Mouse (Mus musculus) urinary bladder, postnatal 14 days (tissue): ENCODE data around the gene Plxnd1.
A peak's percentile ranks its signal among the peaks of the same experiment; 100 is the strongest.

Experiments used
- DNase-seq: peaks from one replicate; pipeline ENCODE4 v3.0.0; 2021; ENCODE audit warnings: low spot score

The Plxnd1 gene

DNA sequence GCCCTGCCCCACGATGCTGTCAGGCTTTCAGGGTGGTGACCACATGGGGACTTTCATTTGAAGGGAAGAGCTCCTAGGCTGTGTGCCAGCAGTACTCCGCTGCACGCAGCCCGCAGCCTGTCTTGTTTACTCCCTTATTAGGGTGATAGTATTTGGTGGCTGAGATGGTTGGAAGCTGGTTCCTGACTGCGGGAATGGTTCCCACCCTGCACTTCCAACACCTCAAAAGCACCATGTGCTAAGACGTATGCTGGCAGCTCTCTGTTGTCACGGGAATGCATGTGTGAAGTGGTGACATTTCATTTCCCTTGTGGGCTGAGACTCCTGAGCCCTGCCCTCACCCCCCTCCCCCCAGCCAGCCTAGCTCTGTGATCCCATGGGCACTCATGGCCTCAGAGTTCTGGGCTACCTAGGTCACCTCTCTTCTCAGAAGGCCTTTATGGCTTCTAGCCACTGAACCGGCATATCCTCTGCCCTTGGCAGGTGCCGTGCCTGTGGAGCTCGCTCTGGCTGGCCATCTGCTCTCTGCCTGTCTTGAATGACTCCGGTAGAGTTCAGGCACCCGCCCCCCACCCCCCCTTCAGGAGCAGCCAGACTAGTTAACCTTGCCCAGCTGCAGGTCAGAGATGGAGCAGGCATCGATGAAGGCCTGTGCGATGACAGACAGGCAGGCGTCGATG is 37.7 kb downstream of the Plxnd1 start:
- peak; percentile 48 for DNase-seq

DNA sequence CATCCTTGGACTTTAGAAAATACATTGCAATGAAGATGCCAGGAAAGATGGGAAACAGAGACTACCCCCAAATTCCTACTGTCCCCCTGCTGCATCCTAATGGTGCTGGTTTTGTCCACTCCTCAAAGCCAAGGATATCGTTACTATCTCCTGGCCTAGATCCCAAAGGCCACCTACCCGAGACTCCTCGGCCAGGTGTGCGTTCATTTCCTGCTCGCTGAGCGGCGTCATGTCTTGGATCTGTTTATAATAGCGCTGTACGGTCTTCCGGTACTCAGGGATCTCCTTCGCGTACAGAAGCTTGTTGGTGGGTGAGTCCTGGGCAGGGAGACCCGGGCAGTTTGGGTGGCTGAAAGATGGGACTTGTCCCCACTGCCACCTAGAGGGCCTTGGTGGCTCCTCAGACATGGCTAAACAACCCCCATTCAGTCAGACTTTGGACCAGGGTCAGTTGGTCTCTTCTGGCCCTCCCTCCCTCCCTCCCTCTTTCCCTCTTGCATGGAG is 38.3 kb downstream of the Plxnd1 start:
- DNase-seq: no peak

DNA sequence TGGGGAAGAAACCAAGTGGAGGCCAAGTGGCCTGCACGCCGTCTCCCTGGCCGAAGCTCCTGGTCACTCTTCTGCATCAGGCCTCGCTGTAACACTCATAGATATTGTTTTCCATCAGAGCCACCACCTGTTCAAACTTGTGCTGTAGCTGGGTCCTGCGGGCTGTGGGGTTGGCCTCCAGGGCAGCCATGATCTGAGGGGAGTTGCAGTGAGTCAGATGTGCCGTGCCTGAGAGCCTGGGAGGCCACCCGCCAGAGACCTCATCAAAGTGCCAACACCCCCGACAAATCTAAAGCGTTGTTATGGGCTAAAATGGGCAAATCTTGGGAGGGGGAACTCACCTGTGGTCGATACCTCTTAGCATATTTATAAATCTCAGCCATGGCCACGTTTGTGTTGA is 39.1 kb downstream of the Plxnd1 start:
- no peak for DNase-seq

DNA sequence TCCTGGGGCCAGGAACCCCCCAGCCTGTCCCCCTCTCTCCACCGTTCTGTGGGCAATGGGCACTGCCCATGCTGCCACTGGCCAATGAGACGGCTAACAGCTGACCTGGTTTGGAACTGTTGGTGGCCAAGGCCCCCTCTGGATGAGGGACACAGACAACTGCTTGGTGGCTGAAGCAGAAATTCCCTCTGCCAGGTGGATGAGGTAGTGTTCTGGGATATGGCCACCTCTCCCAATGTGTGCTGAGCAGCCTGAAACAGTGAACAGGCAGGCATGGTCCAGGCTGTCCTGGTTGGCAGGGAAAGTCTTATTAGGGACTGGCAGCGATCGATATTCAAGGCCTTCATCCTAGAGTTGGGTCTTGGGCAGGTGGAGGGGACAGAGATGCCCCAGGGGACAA is 39.6 kb downstream of the Plxnd1 start:
- DNase-seq: no peak

DNA sequence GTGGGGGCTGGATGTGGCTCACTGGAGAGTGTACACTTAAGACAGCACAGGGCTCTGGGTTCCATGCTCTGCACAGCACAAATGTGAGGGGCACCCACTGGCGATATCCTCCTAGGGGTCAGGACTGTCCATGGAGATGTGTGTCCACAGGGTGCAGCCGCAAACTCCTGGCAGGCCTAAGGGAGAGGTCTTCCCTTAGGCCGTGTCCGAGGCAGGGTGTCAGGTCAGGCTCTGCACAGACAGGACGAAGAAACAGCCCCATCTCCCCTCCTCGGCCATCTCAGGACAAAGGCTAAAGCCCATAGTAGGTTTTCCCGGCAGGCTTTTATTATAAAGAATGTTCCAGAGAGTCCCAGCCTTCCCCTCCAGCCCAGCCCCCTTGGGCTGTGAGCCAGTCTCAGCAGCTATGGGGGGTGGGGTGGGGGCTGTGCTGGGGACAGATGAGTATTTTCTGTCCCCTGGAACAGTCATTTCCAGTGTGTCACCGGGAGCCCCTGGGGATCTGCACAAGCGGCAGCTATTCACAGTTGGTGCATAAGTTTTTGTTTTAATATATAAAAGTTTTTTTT is 40.2 kb downstream of the Plxnd1 start:
- no peak for DNase-seq

DNA sequence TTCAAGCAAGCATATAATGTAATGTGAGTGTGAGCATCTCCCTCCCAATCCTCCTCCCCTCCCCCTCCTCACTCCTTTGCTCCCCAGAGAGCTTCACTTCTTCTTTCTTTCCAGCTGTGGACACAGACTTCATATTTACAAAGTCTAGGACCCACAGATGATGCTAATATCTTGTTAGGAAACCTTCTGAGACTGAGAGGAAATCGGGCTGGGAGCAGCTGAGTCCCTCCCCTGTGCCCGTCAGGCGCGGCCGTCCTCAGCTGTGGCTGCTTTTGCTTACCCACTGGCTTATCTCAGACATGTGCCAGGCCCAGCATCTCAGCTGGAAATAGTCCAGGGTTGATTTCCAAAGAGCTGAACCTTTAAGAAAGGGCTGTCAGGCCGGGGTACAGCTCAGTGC is 48.4 kb downstream of the Plxnd1 start:
- no peak for DNase-seq

DNA sequence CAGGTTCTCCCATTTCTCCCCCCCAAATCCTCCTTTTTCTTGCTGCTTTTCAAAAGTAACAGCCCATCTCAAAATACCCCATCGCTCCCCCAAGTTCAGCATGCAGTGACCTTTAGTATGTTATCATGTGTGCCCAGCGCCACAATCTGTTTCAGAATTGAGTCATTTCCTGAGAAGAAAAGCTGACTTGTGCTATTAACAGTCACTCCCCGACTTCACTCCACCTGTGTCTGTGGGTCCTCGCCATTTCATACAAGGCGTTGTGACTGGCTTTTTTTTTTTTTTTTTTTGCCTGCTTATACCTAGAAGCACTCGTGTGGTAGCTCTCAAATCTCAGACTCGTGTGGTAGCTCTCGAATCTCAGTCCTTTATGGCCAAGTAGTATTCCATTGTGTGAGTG is 49.2 kb downstream of the Plxnd1 start:
- no peak for DNase-seq

DNA sequence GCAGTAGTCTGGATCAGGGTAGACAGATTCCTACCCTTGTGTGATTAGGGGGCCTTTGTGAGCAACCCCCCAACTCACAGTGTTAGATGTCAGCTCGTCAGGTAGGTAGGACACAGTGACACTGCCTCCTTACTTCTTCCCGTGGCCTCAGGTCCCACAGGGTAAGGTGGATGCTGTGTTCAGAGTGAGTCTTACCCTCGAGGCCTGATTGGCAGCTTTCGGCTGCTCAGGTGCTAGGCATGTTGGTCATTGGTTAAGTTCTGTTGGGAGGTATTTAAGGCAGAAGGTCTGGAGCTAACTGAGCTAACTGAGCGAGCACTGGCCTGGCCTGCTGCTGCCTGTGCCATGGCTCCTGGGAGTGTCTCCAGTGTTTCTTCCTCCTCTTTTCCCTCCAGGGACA is 50.2 kb downstream of the Plxnd1 start, which contains the start of gene H1foo:
TSS of gene H1foo (plus strand) at position 301 of the 400 bp plus-strand sequence.
- no peak for DNase-seq

DNA sequence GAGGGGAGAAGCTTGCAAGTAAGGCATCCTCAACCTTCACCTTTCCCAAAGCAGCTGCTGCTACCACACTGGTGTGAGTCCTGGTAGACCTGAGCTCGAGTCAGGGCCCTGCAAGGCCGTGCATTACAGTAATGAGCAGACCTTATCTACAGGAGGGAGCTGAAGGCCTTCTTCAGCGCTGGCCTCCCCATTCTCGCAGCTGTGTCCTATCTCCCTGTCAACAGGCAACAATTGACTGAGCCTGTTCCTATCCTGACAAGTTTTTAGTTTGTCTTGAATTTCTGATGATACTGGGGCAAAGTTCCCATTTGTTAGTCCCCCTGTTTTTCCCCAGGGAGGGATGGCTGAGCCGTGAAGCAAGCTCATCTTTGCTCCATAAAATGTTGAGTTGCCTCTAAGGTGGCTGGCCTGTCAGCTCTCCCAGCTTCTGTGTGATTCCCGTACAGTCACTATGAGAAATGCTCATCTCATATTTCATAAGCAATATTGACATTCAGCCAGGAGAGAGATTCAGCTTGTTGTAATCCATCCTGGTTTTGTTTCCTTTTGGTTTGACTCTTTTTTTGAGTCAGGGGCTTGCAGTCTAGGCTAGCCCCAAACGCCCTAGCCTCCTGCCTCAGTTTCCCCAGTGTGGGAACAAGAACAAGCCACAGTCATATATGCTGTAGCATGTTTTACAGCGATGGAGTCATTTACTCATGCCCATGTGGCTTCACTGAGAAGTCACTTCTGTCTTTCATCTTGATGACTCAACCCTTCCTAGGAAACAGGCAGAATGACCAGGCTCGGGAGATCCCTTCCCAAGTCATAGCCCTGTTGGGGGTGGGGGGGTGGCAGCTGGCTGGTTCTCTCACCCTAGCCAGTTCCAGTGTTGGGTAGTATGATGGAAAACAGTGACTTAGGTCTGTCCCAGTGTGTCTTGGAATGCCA is 51.0 kb downstream of the Plxnd1 start:
- no peak for DNase-seq

DNA sequence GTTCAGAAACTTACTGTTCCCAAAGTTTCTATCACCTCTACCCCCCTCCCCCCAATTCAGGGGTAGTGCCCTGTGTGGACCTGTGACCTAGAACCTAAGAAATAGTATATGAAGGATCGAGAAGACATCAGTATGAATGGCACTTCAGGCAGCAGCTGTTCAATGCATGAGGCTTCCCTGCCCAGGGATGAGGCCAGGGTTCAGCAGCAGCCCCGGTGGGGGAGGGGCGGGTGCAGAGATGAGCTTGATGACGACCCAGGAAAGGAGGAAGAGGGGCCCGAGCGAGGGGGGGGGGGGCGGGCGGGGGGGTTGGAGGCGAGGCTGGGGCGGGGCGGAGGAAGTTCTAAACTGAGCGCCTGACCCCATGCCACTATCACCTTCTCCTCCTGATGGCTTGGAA is 53.7 kb downstream of the Plxnd1 start:
- no peak for DNase-seq

DNA sequence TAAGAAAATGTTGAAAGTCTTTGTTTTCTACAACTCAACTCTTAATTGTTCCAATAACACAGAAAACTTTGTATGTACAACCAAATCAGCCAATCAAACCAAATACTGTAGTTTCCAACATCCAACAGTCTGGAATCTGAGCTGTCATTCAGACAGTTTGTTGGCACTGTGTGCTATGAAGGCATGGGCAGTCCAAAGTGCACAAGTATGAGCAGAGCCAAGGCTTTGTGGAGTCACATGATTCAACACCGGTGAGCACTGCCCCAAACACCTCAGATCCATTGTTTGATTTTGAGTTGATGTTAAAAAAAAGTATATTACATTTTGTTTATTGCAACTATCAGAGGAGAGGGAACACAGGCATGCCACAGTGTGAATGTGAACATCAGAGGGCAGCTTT is 54.2 kb downstream of the Plxnd1 start:
- no peak for DNase-seq

DNA sequence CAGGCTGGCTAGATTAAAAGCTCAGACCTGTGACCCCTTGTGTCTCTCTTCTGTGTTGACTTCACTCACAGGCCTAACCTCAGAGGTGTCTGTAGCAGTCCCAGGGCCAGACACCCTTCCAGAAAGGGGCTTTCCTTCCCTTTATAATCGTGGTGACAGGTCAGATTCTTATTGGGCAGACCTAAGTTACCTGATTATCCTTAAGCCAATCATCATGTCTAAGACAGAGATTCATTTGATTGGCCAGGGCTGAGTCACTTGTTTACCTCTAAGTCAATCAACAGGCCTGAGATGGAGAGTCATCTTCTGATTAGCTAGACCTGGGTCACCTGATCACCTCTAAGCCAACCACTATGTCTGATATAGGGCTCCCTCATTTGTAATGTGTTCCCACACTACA is 56.0 kb downstream of the Plxnd1 start:
- DNase-seq: no peak

DNA sequence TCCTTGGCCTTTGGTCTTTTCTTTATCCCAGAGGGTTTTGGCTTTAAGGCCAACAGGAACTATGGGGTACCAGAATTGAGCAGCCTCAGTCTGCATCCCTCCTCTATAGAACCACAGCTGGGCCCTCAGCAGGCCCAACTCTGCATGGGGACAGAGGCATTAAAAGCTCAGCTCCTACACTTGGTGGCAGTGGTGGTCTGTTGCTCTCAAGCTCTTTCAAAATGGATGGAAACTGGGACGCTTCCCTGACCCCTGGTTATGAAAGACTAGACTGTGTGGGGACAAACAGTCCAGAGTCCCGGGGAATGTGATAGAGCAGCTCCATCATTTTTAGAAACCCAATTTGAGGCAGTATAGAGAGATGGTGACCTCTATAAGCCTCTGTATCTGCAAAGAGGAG is 56.8 kb downstream of the Plxnd1 start:
- no peak for DNase-seq

DNA sequence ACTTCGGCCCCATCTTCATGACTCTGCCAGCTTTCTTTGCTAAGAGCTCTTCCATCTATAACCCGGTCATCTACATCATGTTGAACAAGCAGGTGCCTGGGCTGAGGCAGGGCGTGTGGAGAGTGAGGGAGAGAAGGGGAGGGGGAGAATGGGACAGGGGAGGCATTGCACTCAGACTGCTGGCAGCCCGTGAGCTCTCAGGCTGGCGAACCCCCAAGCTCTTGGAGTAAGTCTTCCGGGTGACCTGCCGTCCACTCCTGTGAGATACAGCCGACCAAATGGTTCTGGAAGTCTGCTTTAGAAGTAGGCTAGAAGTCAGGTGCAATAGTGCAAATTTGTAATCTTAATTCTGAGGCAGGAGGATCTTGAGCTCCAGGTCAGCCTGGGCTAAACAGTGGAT is 59.3 kb downstream of the Plxnd1 start:
- no peak for DNase-seq

DNA sequence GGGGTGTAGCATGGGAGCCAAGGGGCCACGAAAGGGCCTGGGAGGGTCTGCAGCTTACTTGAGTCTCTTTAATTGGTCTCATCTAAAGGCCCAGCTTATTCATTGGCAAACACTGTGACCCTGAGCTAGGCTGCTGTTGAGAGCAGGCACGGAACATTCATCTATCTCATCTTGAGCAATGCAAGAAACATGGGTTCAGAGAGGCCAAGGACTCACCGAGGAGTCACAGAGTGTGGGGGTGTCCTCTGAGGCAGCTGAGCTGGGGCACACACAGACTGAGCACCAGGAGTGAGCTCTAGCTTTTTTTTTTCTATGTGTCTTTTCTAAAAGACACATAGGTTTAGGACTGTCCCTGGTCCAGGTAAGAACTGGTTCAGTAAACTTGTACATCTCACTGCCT is 62.4 kb downstream of the Plxnd1 start:
- DNase-seq: no peak

DNA sequence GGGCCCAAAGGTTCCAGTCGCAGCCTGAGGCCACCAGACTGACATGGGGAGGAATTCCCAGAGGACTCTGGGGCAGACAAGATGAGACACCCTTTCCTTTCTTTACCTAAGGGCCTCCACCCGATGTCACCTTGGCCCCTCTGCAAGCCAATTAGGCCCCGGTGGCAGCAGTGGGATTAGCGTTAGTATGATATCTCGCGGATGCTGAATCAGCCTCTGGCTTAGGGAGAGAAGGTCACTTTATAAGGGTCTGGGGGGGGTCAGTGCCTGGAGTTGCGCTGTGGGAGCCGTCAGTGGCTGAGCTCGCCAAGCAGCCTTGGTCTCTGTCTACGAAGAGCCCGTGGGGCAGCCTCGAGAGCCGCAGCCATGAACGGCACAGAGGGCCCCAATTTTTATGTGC is 63.2 kb downstream of the Plxnd1 start, which contains the start of gene Rho:
TSS of gene Rho (plus strand) at position 110 of the 400 bp plus-strand sequence.
- no peak for DNase-seq

DNA sequence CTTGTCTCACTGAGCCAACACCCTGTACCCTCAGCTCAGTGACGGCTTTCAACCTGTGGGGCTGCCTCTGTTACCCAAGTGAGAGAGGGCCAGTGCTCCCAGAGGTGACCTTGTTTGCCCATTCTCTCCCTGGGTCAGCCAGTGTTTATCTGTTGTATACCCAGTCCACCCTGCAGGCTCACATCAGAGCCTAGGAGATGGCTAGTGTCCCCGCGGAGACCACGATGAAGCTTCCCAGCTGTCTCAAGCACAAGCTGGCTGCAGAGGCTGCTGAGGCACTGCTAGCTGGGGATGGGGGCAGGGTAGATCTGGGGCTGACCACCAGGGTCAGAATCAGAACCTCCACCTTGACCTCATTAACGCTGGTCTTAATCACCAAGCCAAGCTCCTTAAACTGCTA is 64.8 kb downstream of the Plxnd1 start:
- no peak for DNase-seq

DNA sequence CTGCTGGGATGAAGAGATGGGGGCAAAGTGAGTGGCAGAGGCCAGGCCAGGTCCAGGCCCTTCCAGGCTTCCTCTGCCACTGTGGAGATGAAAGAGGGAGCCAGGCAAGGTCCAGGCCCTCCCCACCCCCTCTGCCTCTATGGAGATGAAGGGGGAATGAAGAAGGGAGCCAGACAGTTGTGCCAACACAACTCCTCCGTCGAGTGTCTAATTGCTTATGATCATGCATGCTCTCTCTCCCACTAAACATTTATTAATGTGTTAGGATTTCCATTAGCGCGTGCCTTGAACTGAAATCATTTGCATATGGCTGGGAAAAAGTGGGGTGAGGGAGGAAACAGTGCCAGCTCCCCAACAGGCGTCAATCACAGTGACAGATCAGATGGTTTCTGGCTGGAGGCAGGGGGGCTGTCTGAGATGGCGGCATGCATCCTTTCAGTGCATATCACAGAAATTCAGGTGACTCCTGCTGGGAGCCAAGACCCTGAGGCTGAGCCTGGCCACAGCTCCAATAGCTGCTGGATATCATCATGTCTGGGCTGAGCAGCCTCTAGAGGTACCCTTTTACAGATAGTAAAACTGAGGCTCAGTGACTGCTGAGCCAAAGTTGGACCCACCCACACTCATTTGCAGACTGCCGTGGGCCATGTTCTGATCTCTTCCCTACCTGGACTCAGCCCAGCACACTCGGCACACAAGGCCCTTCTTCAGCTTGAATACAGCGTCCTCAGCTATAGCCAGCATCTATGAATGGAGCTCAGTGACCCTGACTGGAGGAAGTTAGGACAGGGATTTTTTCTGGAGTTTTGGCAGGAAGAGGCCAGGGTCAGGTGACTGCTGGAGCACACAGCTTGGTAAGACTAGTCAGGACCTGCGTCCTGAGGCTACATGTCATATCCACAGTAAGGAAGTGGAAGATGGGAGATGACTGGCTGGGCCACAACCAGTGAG is 67.2 kb downstream of the Plxnd1 start:
- no peak for DNase-seq

DNA sequence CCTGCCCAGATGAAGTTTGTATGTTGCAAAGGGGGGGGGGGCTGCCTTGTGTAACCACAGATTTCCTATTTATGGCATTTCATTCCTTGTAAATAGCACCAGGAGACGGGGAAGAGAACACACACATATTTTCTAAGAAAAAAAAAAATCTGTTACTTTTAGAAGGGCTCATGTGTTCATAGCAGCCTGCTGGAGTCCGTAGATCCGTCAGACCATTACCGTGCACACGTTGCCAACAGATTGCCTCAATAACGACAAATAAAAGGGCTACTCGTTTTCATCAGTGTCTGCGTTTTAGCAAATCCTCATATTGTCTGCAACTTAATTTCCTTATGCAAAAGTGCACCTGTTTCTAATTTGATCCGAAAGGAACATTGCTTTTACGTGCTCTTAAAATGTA is 68.4 kb downstream of the Plxnd1 start:
- no peak for DNase-seq

DNA sequence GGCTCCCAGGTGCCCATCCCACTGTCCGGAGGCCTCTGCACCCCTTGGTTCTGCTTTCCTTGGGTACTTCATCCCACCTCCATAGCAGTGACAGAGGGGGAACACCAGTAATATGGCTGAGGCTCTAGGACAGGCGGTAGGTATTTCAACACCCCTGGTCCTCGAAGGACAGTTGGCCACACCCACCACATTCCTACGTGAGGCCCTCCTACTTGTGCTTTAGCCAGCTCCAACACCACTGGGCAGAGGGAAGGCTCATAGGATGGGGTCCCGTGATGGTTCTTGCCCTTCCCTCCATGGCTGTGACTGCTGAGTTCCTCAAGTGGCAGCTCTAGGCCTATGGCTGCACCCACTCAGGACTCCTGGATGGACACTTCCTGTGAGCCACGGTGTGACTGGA is 70.0 kb downstream of the Plxnd1 start:
- DNase-seq: no peak

DNA sequence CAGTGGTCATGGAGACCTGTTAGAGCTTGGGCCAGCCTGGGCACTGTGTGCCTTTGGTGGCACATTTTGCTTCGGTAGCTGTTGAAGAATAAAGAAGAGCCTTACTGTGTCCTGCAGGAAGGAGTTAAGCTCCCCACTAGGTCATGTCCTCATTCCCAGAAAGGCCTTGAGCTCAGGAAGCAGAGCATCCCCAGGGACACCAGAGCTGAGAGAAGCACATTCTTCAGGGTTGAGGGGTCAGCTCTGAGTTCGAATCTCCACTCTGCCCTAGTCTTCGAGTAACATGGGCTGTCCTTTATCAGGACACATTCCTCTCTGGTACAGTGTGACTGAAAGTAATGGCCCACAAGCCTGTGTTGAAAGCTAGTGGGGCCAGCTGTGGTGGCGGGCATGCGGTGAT is 74.9 kb downstream of the Plxnd1 start:
- no peak for DNase-seq

DNA sequence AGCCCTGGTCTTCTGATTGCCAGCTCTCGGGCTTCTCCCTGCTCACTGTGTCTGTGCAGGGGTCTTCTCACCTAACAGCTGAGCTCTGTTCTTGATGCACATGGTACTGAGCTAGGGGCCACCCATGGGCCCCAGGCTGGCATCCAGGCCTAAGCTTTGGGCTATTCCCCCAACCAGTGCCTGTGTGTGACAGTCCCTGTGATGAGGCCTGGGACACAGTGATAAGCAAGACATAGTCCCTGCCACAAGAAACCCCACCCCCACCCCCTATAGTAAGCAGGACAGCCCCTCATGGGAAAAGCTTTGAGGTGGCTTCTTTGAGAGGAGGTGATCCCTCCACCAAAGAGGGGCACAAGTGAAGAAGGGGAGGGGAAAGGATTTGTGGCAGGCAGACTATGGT is 76.2 kb downstream of the Plxnd1 start:
- DNase-seq: no peak
